24 mouse cellular contexts compared by ENCODE assay signal in the genomic region with DNA sequence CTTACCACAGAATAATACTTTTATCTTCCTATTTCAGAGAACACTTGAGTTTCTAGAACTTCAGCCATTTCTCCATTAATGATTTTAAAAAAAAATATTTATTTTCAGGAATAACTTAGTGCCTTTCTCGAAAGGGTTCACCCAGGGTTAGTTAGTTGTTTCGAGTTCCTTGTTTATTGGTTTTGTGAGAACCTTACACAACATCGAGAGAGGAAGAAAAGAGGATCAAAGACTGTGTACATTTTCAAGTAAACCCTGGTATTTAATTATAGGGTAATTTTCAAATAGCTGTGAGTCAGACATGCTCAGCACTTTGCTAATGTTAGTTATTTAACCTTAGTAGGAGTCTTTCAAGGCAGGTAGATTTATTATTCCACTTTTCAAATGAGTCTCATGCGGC. TPM values are rescaled to one million over a fixed set of nuclear protein-coding genes. Genes with fewer than 3 reads are reported as not detected.
"Had no signal": no experiment of that assay in that cellular context is flagged by ENCODE, and none has a peak within 500 bp of the region (broad histone marks: within the 10 kb centered on the region; RNA-seq: fewer than 3 reads in every experiment).

No protein-coding gene starts in this region.

- H3K27me3 ChIP-seq: lung, embryonic 15.5 days; megakaryocyte, embryonic 14.5 days; midbrain, embryonic 13.5 days; midbrain, embryonic 15.5 days; neural tube, embryonic 13.5 days; neural tube, embryonic 15.5 days had no signal

- H3K9ac ChIP-seq: liver, embryonic 14.5 days; lung, embryonic 15.5 days; midbrain, embryonic 13.5 days; midbrain, embryonic 15.5 days; neural tube, embryonic 13.5 days; neural tube, embryonic 15.5 days had no signal

- H3K4me1 ChIP-seq: lung, embryonic 15.5 days; megakaryocyte, embryonic 14.5 days; midbrain, embryonic 15.5 days; neural tube, embryonic 13.5 days; neural tube, embryonic 15.5 days had no signal

- H3K4me2 ChIP-seq: lung, embryonic 15.5 days; midbrain, embryonic 11.5 days; midbrain, embryonic 13.5 days; midbrain, embryonic 15.5 days; neural tube, embryonic 13.5 days; neural tube, embryonic 15.5 days had no signal

- ATAC-seq: lung, postnatal 0 days; midbrain, embryonic 13.5 days; midbrain, embryonic 15.5 days had no signal

- H3K36me3 ChIP-seq: lung, embryonic 15.5 days; midbrain, embryonic 13.5 days; midbrain, embryonic 15.5 days; neural tube, embryonic 13.5 days; neural tube, embryonic 15.5 days had no signal

- H3K9me3 ChIP-seq: lung, embryonic 15.5 days; megakaryocyte, embryonic 14.5 days; midbrain, embryonic 13.5 days; midbrain, embryonic 15.5 days; neural tube, embryonic 13.5 days; neural tube, embryonic 15.5 days had no signal

- H3K4me3 ChIP-seq: lung, embryonic 15.5 days; megakaryocyte, embryonic 14.5 days; midbrain, embryonic 13.5 days; midbrain, embryonic 15.5 days; myocyte; neural tube, embryonic 13.5 days; neural tube, embryonic 15.5 days had no signal

- H3K27ac ChIP-seq: liver, embryonic 14.5 days; lung, embryonic 15.5 days; macrophage; midbrain, embryonic 13.5 days; midbrain, embryonic 15.5 days; neural tube, embryonic 13.5 days; neural tube, embryonic 15.5 days had no signal

- DNase-seq: lung, adult 2 months; lung, postnatal 14 days; lung, postnatal 36 days; retina, postnatal 1 day; right cerebral cortex, adult 18-20 months; right cerebral cortex, postnatal 25 days; right cerebral cortex, postnatal 4 days; spleen, adult 18-20 months; thymus, adult 18-20 months; thymus, postnatal 14 days; thymus, postnatal 36 days had no signal

RNA-seq across cellular contexts. Expression of gene Macc1, which starts 58.3 kb away (rescaled TPM):
- total RNA-seq: midbrain, postnatal 0 days had no signal
- polyA plus RNA-seq: macrophage; midbrain, postnatal 0 days; neural tube, embryonic 13.5 days; small intestine, adult 2 months had no signal
